21 mouse cellular contexts compared by ENCODE assay signal in the genomic region with DNA sequence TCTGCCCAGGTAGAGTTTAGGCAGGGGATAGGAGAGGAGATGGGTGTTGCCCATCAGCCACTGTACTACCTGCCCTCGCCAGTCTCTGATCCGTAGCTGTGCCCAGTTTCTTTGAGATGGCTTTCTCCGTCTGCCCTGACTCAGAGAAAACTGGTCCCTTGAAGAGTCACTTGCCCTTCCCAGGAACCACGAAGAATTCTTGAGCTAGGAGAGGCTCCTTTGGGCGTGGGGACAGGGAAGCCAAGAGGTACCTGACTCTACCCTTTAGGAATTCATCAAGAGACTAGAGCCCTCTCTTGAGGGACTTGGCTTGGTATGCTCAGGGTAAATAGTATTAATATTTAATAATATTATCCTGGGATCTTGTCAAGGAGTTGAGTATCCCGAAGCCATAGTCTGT. TPM values are rescaled to one million over a fixed set of nuclear protein-coding genes. Genes with fewer than 3 reads are reported as not detected.
A peak's percentile ranks its signal among the peaks of the same experiment; 100 is the strongest.
DNase-seq lines count a peak whose midpoint lies in the region; ATAC-seq lines count a peak whose summit lies in the region.
"Had no signal": no experiment of that assay in that cellular context is flagged by ENCODE, and none has a peak within 500 bp of the region (broad histone marks: within the 10 kb centered on the region; RNA-seq: fewer than 3 reads in every experiment).

No protein-coding gene starts in this region.

- DNase-seq in liver, embryonic 11.5 days (ENCODE audit: low spot score): no peak
- DNase-seq in lung, postnatal 36 days: peak; percentile 62
- DNase-seq in embryo, embryonic 11 days: no peak
- no peak for DNase-seq in thymus, adult 18-20 months
- DNase-seq in T-cell, adult 2 months (ENCODE audit: low spot score): no peak
- DNase-seq: adrenal gland, postnatal 14 days; cerebellum, adult 8-10 months; cerebellum, postnatal 36 days; kidney, adult 9 months; kidney, postnatal 14 days; right cerebral cortex, adult 18-20 months; right cerebral cortex, postnatal 4 days had no signal

- peaks cover 2% of the 10 kb centered on the region for H3K36me3 ChIP-seq in liver, embryonic 12.5 days
- peaks cover under 1% of the 10 kb centered on the region; the same call in 1 of the 2 replicates for H3K36me3 ChIP-seq in liver, embryonic 11.5 days (ENCODE audit: control insufficient read depth, insufficient read depth, low read length)
- H3K36me3 ChIP-seq in lung, embryonic 15.5 days: peaks cover 2% of the 10 kb centered on the region; the same call in 1 of the 2 replicates
- H3K36me3 ChIP-seq: forebrain, embryonic 15.5 days had no signal

- H3K4me2 ChIP-seq in liver, embryonic 12.5 days: 0 out of 2 replicates have a peak overlapping the region, but pooled peaks have one; percentile 1
- H3K4me2 ChIP-seq in liver, embryonic 11.5 days: no peak overlapping the region
- peak overlapping the region; percentile 38 for H3K4me2 ChIP-seq in lung, embryonic 15.5 days
- H3K4me2 ChIP-seq: forebrain, embryonic 15.5 days; heart, embryonic 13.5 days; hindbrain, embryonic 13.5 days; limb, embryonic 13.5 days; midbrain, embryonic 11.5 days had no signal

- H3K4me3 ChIP-seq in liver, embryonic 12.5 days: no peak overlapping the region
- no peak overlapping the region for H3K4me3 ChIP-seq in liver, embryonic 11.5 days (ENCODE audit: low read depth, low read length)
- no peak overlapping the region for H3K4me3 ChIP-seq in lung, embryonic 15.5 days
- H3K4me3 ChIP-seq: forebrain, embryonic 15.5 days; heart, embryonic 13.5 days; hindbrain, embryonic 13.5 days; limb, embryonic 13.5 days had no signal

- H3K27ac ChIP-seq in liver, embryonic 12.5 days: no peak overlapping the region
- no peak overlapping the region for H3K27ac ChIP-seq in liver, embryonic 11.5 days (ENCODE audit: low read depth, low read length)
- peak overlapping the region; percentile 82 for H3K27ac ChIP-seq in lung, embryonic 15.5 days
- H3K27ac ChIP-seq: forebrain, embryonic 15.5 days; heart, embryonic 13.5 days; hindbrain, embryonic 13.5 days; limb, embryonic 13.5 days; liver, embryonic 14.5 days had no signal

- WGBS in liver, embryonic 12.5 days (ENCODE audit: insufficient replicate concordance): 72% methylated on average over 6 of the region's 6 CpGs
- WGBS in liver, embryonic 11.5 days: 82% methylated on average over 6 of the region's 6 CpGs
- WGBS in lung, embryonic 15.5 days: 63% methylated on average over 6 of the region's 6 CpGs

- peaks cover 81% of the 10 kb centered on the region for H3K4me1 ChIP-seq in liver, embryonic 12.5 days
- H3K4me1 ChIP-seq in liver, embryonic 11.5 days (replicated peaks; ENCODE audit: control insufficient read depth, insufficient read depth, low read length): peaks cover 57% of the 10 kb centered on the region
- peaks cover 79% of the 10 kb centered on the region for H3K4me1 ChIP-seq in lung, embryonic 15.5 days

- ATAC-seq in liver, embryonic 12.5 days: no peak
- no peak for ATAC-seq in liver, embryonic 11.5 days (replicated peaks; ENCODE audit: low FRiP score)
- ATAC-seq in lung, embryonic 15.5 days (ENCODE audit: borderline replicate concordance, extremely low read depth, low FRiP score, low TSS enrichment): no peak
- ATAC-seq: forebrain, embryonic 15.5 days; inflammation-experienced regulatory T-cells, adult 6 months had no signal

- no peaks in the 10 kb centered on the region for H3K9me3 ChIP-seq in liver, embryonic 12.5 days (replicated peaks)
- H3K9me3 ChIP-seq in liver, embryonic 11.5 days (ENCODE audit: control insufficient read depth, low read length): no peaks in the 10 kb centered on the region
- H3K9me3 ChIP-seq in lung, embryonic 15.5 days: no peaks in the 10 kb centered on the region
- H3K9me3 ChIP-seq: forebrain, embryonic 15.5 days; heart, embryonic 13.5 days; hindbrain, embryonic 13.5 days; limb, embryonic 13.5 days had no signal

- no peak overlapping the region for H3K9ac ChIP-seq in liver, embryonic 12.5 days
- no peak overlapping the region for H3K9ac ChIP-seq in liver, embryonic 11.5 days (ENCODE audit: low read depth, low read length)
- no peak overlapping the region for H3K9ac ChIP-seq in lung, embryonic 15.5 days
- H3K9ac ChIP-seq: forebrain, embryonic 15.5 days; hindbrain, embryonic 13.5 days; limb, embryonic 13.5 days; liver, embryonic 14.5 days had no signal

- H3K27me3 ChIP-seq in liver, embryonic 12.5 days (replicated peaks): peaks cover 14% of the 10 kb centered on the region
- 0 out of 2 replicates have a peak, but pooled peaks cover 3% of the 10 kb centered on the region for H3K27me3 ChIP-seq in liver, embryonic 11.5 days (replicated peaks; ENCODE audit: control insufficient read depth, insufficient read depth, low read length)
- H3K27me3 ChIP-seq in lung, embryonic 15.5 days: peaks cover 21% of the 10 kb centered on the region

RNA-seq across cellular contexts. Expression of a gene that starts 3.8 kb away (rescaled TPM):
- polyA plus RNA-seq in liver, embryonic 12.5 days (2016; fragmentation: Nextera tagmentation; extraction: Ambion mirVana): 13.4 and 14.3 TPM in 2 replicates
- 15.6 and 18.7 TPM in 2 replicates for polyA plus RNA-seq in liver, embryonic 11.5 days (2014; fragmentation: Nextera tagmentation; extraction: Ambion mirVana)
- polyA plus RNA-seq in lung, embryonic 15.5 days (2015; fragmentation: Nextera tagmentation; extraction: Ambion mirVana): 35.1 and 40.1 TPM in 2 replicates

RNA-seq across cellular contexts. Expression of a gene that starts 13.1 kb away (rescaled TPM):
- polyA plus RNA-seq in liver, embryonic 12.5 days (2016; fragmentation: Nextera tagmentation; extraction: Ambion mirVana): 23.5 and 25.6 TPM in 2 replicates
- polyA plus RNA-seq in liver, embryonic 11.5 days (2014; fragmentation: Nextera tagmentation; extraction: Ambion mirVana): 36.1 and 36.4 TPM in 2 replicates
- polyA plus RNA-seq in lung, embryonic 15.5 days (2015; fragmentation: Nextera tagmentation; extraction: Ambion mirVana): 37.3 and 43.0 TPM in 2 replicates

RNA-seq across cellular contexts. Expression of a gene that starts 14.2 kb away (rescaled TPM):
- polyA plus RNA-seq in liver, embryonic 12.5 days (2016; fragmentation: Nextera tagmentation; extraction: Ambion mirVana): 8.3 and 9.2 TPM in 2 replicates
- 13.5 and 14.0 TPM in 2 replicates for polyA plus RNA-seq in liver, embryonic 11.5 days (2014; fragmentation: Nextera tagmentation; extraction: Ambion mirVana)
- polyA plus RNA-seq in lung, embryonic 15.5 days (2015; fragmentation: Nextera tagmentation; extraction: Ambion mirVana): 19.0 and 19.6 TPM in 2 replicates

RNA-seq across cellular contexts. Expression of a gene that starts 30.6 kb away (rescaled TPM):
- polyA plus RNA-seq in liver, embryonic 12.5 days (2016; fragmentation: Nextera tagmentation; extraction: Ambion mirVana): 0.38 and 0.83 TPM in 2 replicates
- polyA plus RNA-seq in liver, embryonic 11.5 days (2014; fragmentation: Nextera tagmentation; extraction: Ambion mirVana): 0.56 and 0.89 TPM in 2 replicates
- 0.25 and 0.49 TPM in 2 replicates for polyA plus RNA-seq in lung, embryonic 15.5 days (2015; fragmentation: Nextera tagmentation; extraction: Ambion mirVana)
- polyA plus RNA-seq: hindbrain, embryonic 13.5 days; inflammation-experienced regulatory T-cells, adult 6 months; midbrain, embryonic 11.5 days had no signal
